Mouse (Mus musculus) ES-E14 (cell line): Measurements from ENCODE around the gene Thnsl2.

Experiments used
- ZC3H11A ChIP-seq: IDR thresholded peaks from 2 replicates; pipeline ENCODE4 v1.6.1; 2012; ENCODE audit warnings: low read depth, mild to moderate bottlenecking, inconsistent platforms, low read length, borderline replicate concordance
- ZNF384 ChIP-seq: IDR thresholded peaks from 2 replicates; pipeline ENCODE4 v1.6.1; 2012; ENCODE audit warnings: low read depth, low read length, inconsistent platforms

GRCm38 (mm10) chr6:71148336-71148735, 4.1 kb upstream of the Thnsl2 start:
- TF ChIP-seq ZNF384 (no peak), ZC3H11A (no peak)
